Mouse (Mus musculus) liver, postnatal 0 days (tissue): ENCODE results near the gene Cyp2c50. TPM values are rescaled to one million over a fixed set of nuclear protein-coding genes. Genes with fewer than 3 reads are reported as not detected.
A peak's percentile ranks its signal among the peaks of the same experiment; 100 is the strongest.
"Not testable (repeated sequence)": the region's sequence is repeated elsewhere in the genome, so short reads cannot be mapped to it uniquely, and the experiment has no call there.

ENCODE experiments used
- ATAC-seq: fragments of 200-750 bp; cut with Nextera tagmentation; 2 replicates; pipeline ENCODE4 v1.8.0; 2017; ENCODE audit warnings: mild to moderate bottlenecking, moderate library complexity
- DNase-seq: peaks from one replicate; pipeline ENCODE4 v3.0.0-alpha.2; 2016
- H3K27ac ChIP-seq: fragments of 300-500 bp; sonication (generic); 2 replicates; pipeline ENCODE4 v1.5.1; 2014; ENCODE audit warnings: antibody characterized with exemption, moderate library complexity, mild to moderate bottlenecking, low read depth
- H3K27me3 ChIP-seq: fragments of 300-500 bp; sonication (generic); 2 replicates; pipeline ENCODE4 v1.6.1; 2014; ENCODE audit warnings: low read length, control low read depth, mixed read lengths; ENCODE audit not compliant: insufficient read depth
- H3K36me3 ChIP-seq: fragments of 300-500 bp; sonication (generic); replicated peaks from 2 replicates; pipeline ENCODE4 v1.6.1; 2014; ENCODE audit warnings: mild to moderate bottlenecking, control low read depth, low read length, moderate library complexity, mixed read lengths; ENCODE audit not compliant: insufficient read depth
- H3K4me1 ChIP-seq: fragments of 300-500 bp; sonication (generic); 2 replicates; pipeline ENCODE4 v1.6.1; 2014; ENCODE audit warnings: antibody characterized with exemption, mild to moderate bottlenecking, control low read depth; ENCODE audit not compliant: insufficient read depth
- H3K4me2 ChIP-seq: fragments of 300-500 bp; sonication (generic); 2 replicates; pipeline ENCODE4 v1.6.1; 2014; ENCODE audit warnings: low read depth, mild to moderate bottlenecking, low read length, moderate library complexity, mixed read lengths
- H3K4me3 ChIP-seq: fragments of 300-500 bp; sonication (generic); 2 replicates; pipeline ENCODE4 v1.5.1; 2014; ENCODE audit warnings: low read depth, low read length
- H3K9ac ChIP-seq: fragments of 300-500 bp; sonication (generic); replicated peaks from 2 replicates; pipeline ENCODE4 v1.6.1; 2014; ENCODE audit warnings: mild to moderate bottlenecking, moderate library complexity
- H3K9me3 ChIP-seq: fragments of 300-500 bp; sonication (generic); 2 replicates; pipeline ENCODE4 v1.6.1; 2016; ENCODE audit warnings: mild to moderate bottlenecking, control low read depth, low read length, mixed read lengths
- CTCF ChIP-seq: sonication (generic); IDR thresholded peaks from 2 replicates; pipeline ENCODE4 v1.5.1; 2016; ENCODE audit warnings: antibody characterized with exemption, low read depth
- EP300 ChIP-seq: IDR thresholded peaks from 2 replicates; pipeline ENCODE4 v1.6.1; 2016; ENCODE audit warnings: antibody characterized with exemption, low read depth, mild to moderate bottlenecking
- WGBS: fragments of 180-500 bp; shearing (Covaris S2); extraction: QIAGEN DNeasy Blood & Tissue Kit; methylation state at CpG from one replicate; pipeline ENCODE4 v1.1.7; 2014; ENCODE audit not compliant: insufficient replicate concordance; 5-methylcytosine and 5-hydroxymethylcytosine counted together
- polyA plus RNA-seq: library from polyadenylated mRNA; unstranded; fragments of >200 nt; fragmentation: Nextera tagmentation; extraction: Ambion mirVana; gene quantifications from 2 replicates; pipeline ENCODE4 v1.2.1, GENCODE M21; 2015

Cyp2c50 gene
- polyA plus RNA-seq, result 3.9 and 6.2 TPM in 2 replicates

GRCm38 (mm10) chr19:40089421-40089820 lies at the start of gene Cyp2c50:
TSS of gene Cyp2c50 (plus strand) at chr19:40089688.
- H3K27ac ChIP-seq, H3K4me1 ChIP-seq, H3K4me3 ChIP-seq, H3K27me3 ChIP-seq, H3K9me3 ChIP-seq, DNase-seq, H3K9ac ChIP-seq, H3K4me2 ChIP-seq, ATAC-seq, H3K36me3 ChIP-seq: not testable (repeated sequence)
- 86% methylated on average over 1 of the region's 1 CpGs for WGBS

GRCm38 (mm10) chr19:40073701-40074100 lies 15.8 kb upstream of the Cyp2c50 start, which contains the start of gene Cyp2c54:
TSS of gene Cyp2c54 (minus strand) at chr19:40073827.
- TF ChIP-seq EP300 (no peak), CTCF (no peak)
- Histone ChIP-seq H3K36me3 (no peaks in the 10 kb centered on the region), H3K4me1 (no peaks in the 10 kb centered on the region), H3K4me2 (no peak within 1 kb of the TSS), H3K27me3 (no peaks in the 10 kb centered on the region), H3K4me3 (no peak within 1 kb of the TSS), H3K9ac (no peak within 1 kb of the TSS), H3K27ac (no peak within 1 kb of the TSS), H3K9me3 (no peaks in the 10 kb centered on the region)
- DNase-seq, result no peak
- ATAC-seq, result no peak

- WGBS, result 63% methylated on average over 1 of the region's 1 CpGs
- no peak overlapping the region for H3K9ac ChIP-seq
- no peaks in the 10 kb centered on the region for H3K9me3 ChIP-seq
- H3K4me3 ChIP-seq, result no peak overlapping the region
- no peaks in the 10 kb centered on the region for H3K4me1 ChIP-seq
- no peaks in the 10 kb centered on the region for H3K36me3 ChIP-seq
- DNase-seq, result no peak
- no peak overlapping the region for H3K27ac ChIP-seq
- H3K4me2 ChIP-seq, result no peak overlapping the region
- no peaks in the 10 kb centered on the region for H3K27me3 ChIP-seq
- no peak for TF ChIP-seq CTCF
- TF ChIP-seq EP300, result no peak
- peak; percentile 41; the same call in 1 of the 2 replicates for ATAC-seq
Measured at GRCm38 (mm10) chr19:40088381-40088780, 1.1 kb upstream of the Cyp2c50 start.

- H3K4me2 ChIP-seq, result no peak overlapping the region
- H3K9ac ChIP-seq, result no peak overlapping the region
- no peak for TF ChIP-seq EP300
- no peak for TF ChIP-seq CTCF
- no peaks in the 10 kb centered on the region for H3K36me3 ChIP-seq
- ATAC-seq (no peak), DNase-seq (no peak)
- H3K4me1 ChIP-seq, result no peaks in the 10 kb centered on the region
- no peak overlapping the region for H3K4me3 ChIP-seq
- no peak overlapping the region for H3K27ac ChIP-seq
- no peaks in the 10 kb centered on the region for H3K27me3 ChIP-seq
- no peaks in the 10 kb centered on the region for H3K9me3 ChIP-seq
- WGBS, result 61% methylated on average over 3 of the region's 3 CpGs
Measured at GRCm38 (mm10) chr19:40091111-40091510, 1.6 kb downstream of the Cyp2c50 start.

- H3K4me3 ChIP-seq, H3K27ac ChIP-seq, DNase-seq, H3K9me3 ChIP-seq, H3K27me3 ChIP-seq, H3K9ac ChIP-seq, H3K4me1 ChIP-seq, H3K4me2 ChIP-seq, H3K36me3 ChIP-seq: not testable (repeated sequence)
- 78% methylated on average over 13 of the region's 13 CpGs for WGBS
- peak; percentile 51; the same call in 1 of the 2 replicates for ATAC-seq
Measured at GRCm38 (mm10) chr19:40119624-40120023, 30.1 kb downstream of the Cyp2c50 start.

GRCm38 (mm10) chr19:40125165-40125564 lies 35.7 kb downstream of the Cyp2c50 start:
- not testable (repeated sequence) for H3K36me3 ChIP-seq, H3K9ac ChIP-seq, H3K9me3 ChIP-seq, H3K4me2 ChIP-seq, H3K27me3 ChIP-seq, H3K4me1 ChIP-seq, DNase-seq, H3K27ac ChIP-seq, ATAC-seq, H3K4me3 ChIP-seq
- WGBS, result 70% methylated on average over 3 of the region's 3 CpGs

- DNase-seq, ATAC-seq, H3K9ac ChIP-seq, H3K4me3 ChIP-seq, H3K4me1 ChIP-seq, H3K36me3 ChIP-seq, H3K4me2 ChIP-seq, H3K27me3 ChIP-seq, H3K27ac ChIP-seq, H3K9me3 ChIP-seq: not testable (repeated sequence)
- WGBS, result 44% methylated on average over 2 of the region's 2 CpGs
Measured at GRCm38 (mm10) chr19:40126996-40127395, 37.5 kb downstream of the Cyp2c50 start.

Other genes starting within 250 kb of the Cyp2c50 start
- 145 and 183 TPM in 2 replicates for gene Cyp2c69, start 202.9 kb upstream of the Cyp2c50 start, polyA plus RNA-seq
- 67.2 and 98.1 TPM in 2 replicates for gene Cyp2c37, start 97.3 kb upstream of the Cyp2c50 start, polyA plus RNA-seq
- 6.3 and 6.5 TPM in 2 replicates for gene Cyp2c54, start 15.9 kb upstream of the Cyp2c50 start, polyA plus RNA-seq
- gene Cyp2c70, start 97.6 kb downstream of the Cyp2c50 start, polyA plus RNA-seq, result 49.8 and 59.6 TPM in 2 replicates
- gene Pdlim1, start 182.2 kb downstream of the Cyp2c50 start, polyA plus RNA-seq, result 80.4 and 82.1 TPM in 2 replicates